14 mouse cellular contexts compared by ENCODE assay signal in the genomic region with DNA sequence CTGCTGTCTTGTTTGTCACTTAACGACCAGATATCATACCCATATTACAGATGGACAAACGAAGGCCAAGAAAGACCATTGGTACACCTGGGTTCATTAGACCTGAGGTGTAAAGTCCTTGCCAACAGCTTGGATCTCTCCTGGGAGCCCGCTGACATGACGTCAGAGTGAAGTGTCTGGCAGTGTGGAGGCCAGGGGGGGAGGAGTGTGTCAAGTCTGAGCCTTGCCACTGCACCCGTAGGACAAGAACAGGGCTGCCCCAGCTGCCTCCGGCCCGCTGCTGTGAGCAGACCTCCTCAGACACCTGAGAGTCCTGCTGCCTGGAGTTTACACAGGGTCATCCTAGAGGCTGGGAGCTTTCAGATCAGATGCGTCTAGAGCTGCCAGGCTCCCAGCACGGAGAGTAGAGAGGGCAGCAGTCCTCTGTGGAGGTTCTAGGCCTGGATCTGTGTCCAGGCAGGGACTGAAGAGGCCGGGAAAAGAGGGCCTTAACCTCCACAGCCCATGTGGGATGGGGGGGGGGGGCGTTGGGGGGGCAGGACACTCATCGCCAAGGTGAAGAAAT. TPM values are rescaled to one million over a fixed set of nuclear protein-coding genes. Genes with fewer than 3 reads are reported as not detected.
DNase-seq lines count a peak whose midpoint lies in the region; ATAC-seq and TF ChIP-seq lines count a peak whose summit lies in the region.
"Had no signal": no experiment of that assay in that cellular context is flagged by ENCODE, and none has a peak within 500 bp of the region (broad histone marks: within the 10 kb centered on the region; RNA-seq: fewer than 3 reads in every experiment).

No protein-coding gene starts in this region.

- H3K27me3 ChIP-seq in heart, embryonic 10.5 days (ENCODE audit: insufficient read depth, poor library complexity, severe bottlenecking): no peaks in the 10 kb centered on the region
- H3K27me3 ChIP-seq in intestine, embryonic 16.5 days (replicated peaks; ENCODE audit: control insufficient read depth, insufficient read depth, low read length): no peaks in the 10 kb centered on the region
- no peaks in the 10 kb centered on the region for H3K27me3 ChIP-seq in intestine, embryonic 15.5 days (replicated peaks)
- no peaks in the 10 kb centered on the region for H3K27me3 ChIP-seq in spleen, adult 2 months (ENCODE audit: control insufficient read depth, insufficient read depth, low read length)
- H3K27me3 ChIP-seq in limb, embryonic 12.5 days: no peaks in the 10 kb centered on the region; the same call in 1 of the 2 replicates
- H3K27me3 ChIP-seq in lung, postnatal 0 days (replicated peaks; ENCODE audit: insufficient read depth, low read length): no peaks in the 10 kb centered on the region
- H3K27me3 ChIP-seq: hindbrain, embryonic 15.5 days; liver, embryonic 15.5 days had no signal

- H3K27ac ChIP-seq in heart, embryonic 10.5 days: peak overlapping the region; percentile 67
- no peak overlapping the region for H3K27ac ChIP-seq in intestine, embryonic 16.5 days (ENCODE audit: low read length)
- no peak overlapping the region for H3K27ac ChIP-seq in intestine, embryonic 15.5 days
- peak overlapping the region; percentile 38; the same call in 1 of the 2 replicates for H3K27ac ChIP-seq in spleen, adult 2 months (ENCODE audit: insufficient read depth, low read length)
- no peak overlapping the region for H3K27ac ChIP-seq in limb, embryonic 12.5 days
- no peak overlapping the region for H3K27ac ChIP-seq in lung, postnatal 0 days (ENCODE audit: low read length)
- H3K27ac ChIP-seq: embryonic facial prominence, embryonic 12.5 days; hindbrain, embryonic 15.5 days had no signal

- no peak for DNase-seq in heart, embryonic 10.5 days (ENCODE audit: low spot score)
- no peak for DNase-seq in heart, postnatal 36 days
- no peak for DNase-seq in spleen, adult 2 months (ENCODE audit: low read depth in 1 of 2, low spot score in 2 of 2)
- no peak for DNase-seq in spleen, postnatal 14 days (ENCODE audit: low spot score in 2 of 2)
- DNase-seq in lung, postnatal 0 days (ENCODE audit: low spot score): no peak
- DNase-seq: cerebellum, adult 18-20 months; gastrocnemius, postnatal 36 days; kidney, postnatal 14 days had no signal

- TF ChIP-seq CTCF in spleen, adult 2 months (IDR thresholded peaks at IDR 0.05; ENCODE audit: extremely low read depth, insufficient read depth, insufficient read length, insufficient replicate concordance): no peak
- no peak for TF ChIP-seq CTCF in lung, postnatal 0 days (IDR thresholded peaks at IDR 0.05)

- H3K36me3 ChIP-seq in heart, embryonic 10.5 days: peaks cover 24% of the 10 kb centered on the region; the same call in 1 of the 2 replicates
- no peaks in the 10 kb centered on the region for H3K36me3 ChIP-seq in intestine, embryonic 16.5 days (ENCODE audit: control insufficient read depth, insufficient read depth, low read length)
- H3K36me3 ChIP-seq in intestine, embryonic 15.5 days: no peaks in the 10 kb centered on the region
- no peaks in the 10 kb centered on the region for H3K36me3 ChIP-seq in spleen, adult 2 months (ENCODE audit: control insufficient read depth, insufficient read depth, low read length)
- H3K36me3 ChIP-seq in limb, embryonic 12.5 days: no peaks in the 10 kb centered on the region
- H3K36me3 ChIP-seq in lung, postnatal 0 days (ENCODE audit: insufficient read depth, low read length): no peaks in the 10 kb centered on the region
- H3K36me3 ChIP-seq: embryonic facial prominence, embryonic 12.5 days; hindbrain, embryonic 15.5 days; liver, embryonic 15.5 days had no signal

- no peaks in the 10 kb centered on the region for H3K9me3 ChIP-seq in heart, embryonic 10.5 days
- H3K9me3 ChIP-seq in intestine, embryonic 16.5 days (ENCODE audit: control insufficient read depth, low read length): peaks cover 4% of the 10 kb centered on the region; the same call in 1 of the 2 replicates
- no peaks in the 10 kb centered on the region for H3K9me3 ChIP-seq in intestine, embryonic 15.5 days
- H3K9me3 ChIP-seq in limb, embryonic 12.5 days: no peaks in the 10 kb centered on the region
- no peaks in the 10 kb centered on the region for H3K9me3 ChIP-seq in lung, postnatal 0 days (ENCODE audit: low read length)
- H3K9me3 ChIP-seq: embryonic facial prominence, embryonic 12.5 days; hindbrain, embryonic 15.5 days; liver, embryonic 15.5 days had no signal

- no peak overlapping the region for H3K4me2 ChIP-seq in intestine, embryonic 16.5 days (ENCODE audit: low read depth, low read length)
- no peak overlapping the region for H3K4me2 ChIP-seq in intestine, embryonic 15.5 days (replicated peaks)
- no peak overlapping the region for H3K4me2 ChIP-seq in limb, embryonic 12.5 days
- H3K4me2 ChIP-seq in lung, postnatal 0 days (replicated peaks; ENCODE audit: low read depth, low read length): no peak overlapping the region
- H3K4me2 ChIP-seq: embryonic facial prominence, embryonic 12.5 days; hindbrain, embryonic 15.5 days had no signal

- 52% methylated on average over 12 of the region's 12 CpGs for WGBS in heart, embryonic 10.5 days
- 61% methylated on average over 11 of the region's 12 CpGs for WGBS in intestine, embryonic 16.5 days
- WGBS in intestine, embryonic 15.5 days: 58% methylated on average over 12 of the region's 12 CpGs
- WGBS in spleen, adult 2 months: 68% methylated on average over 12 of the region's 12 CpGs
- 69% methylated on average over 12 of the region's 12 CpGs for WGBS in limb, embryonic 12.5 days
- WGBS in lung, postnatal 0 days: 53% methylated on average over 12 of the region's 12 CpGs

- peaks cover 68% of the 10 kb centered on the region for H3K4me1 ChIP-seq in heart, embryonic 10.5 days
- H3K4me1 ChIP-seq in intestine, embryonic 16.5 days (ENCODE audit: control insufficient read depth, insufficient read depth, low read length): 0 out of 2 replicates have a peak, but pooled peaks cover 4% of the 10 kb centered on the region
- 0 out of 2 replicates have a peak, but pooled peaks cover 5% of the 10 kb centered on the region for H3K4me1 ChIP-seq in intestine, embryonic 15.5 days (replicated peaks)
- H3K4me1 ChIP-seq in spleen, adult 2 months (ENCODE audit: control insufficient read depth, insufficient read depth, insufficient read length): peaks cover 36% of the 10 kb centered on the region; the same call in 1 of the 2 replicates
- peaks cover 14% of the 10 kb centered on the region for H3K4me1 ChIP-seq in limb, embryonic 12.5 days (replicated peaks)
- H3K4me1 ChIP-seq in lung, postnatal 0 days (ENCODE audit: insufficient read depth, low read depth, low read length): no peaks in the 10 kb centered on the region

- TF ChIP-seq POLR2A in spleen, adult 2 months (IDR thresholded peaks at IDR 0.05; ENCODE audit: low read depth, low read length): no peak

- no peak overlapping the region for H3K9ac ChIP-seq in intestine, embryonic 16.5 days (ENCODE audit: low read depth, low read length)
- H3K9ac ChIP-seq in intestine, embryonic 15.5 days: no peak overlapping the region
- 0 out of 2 replicates have a peak overlapping the region, but pooled peaks have one; percentile 37 for H3K9ac ChIP-seq in limb, embryonic 12.5 days (replicated peaks)
- H3K9ac ChIP-seq in lung, postnatal 0 days (replicated peaks; ENCODE audit: low read depth): no peak overlapping the region
- H3K9ac ChIP-seq: embryonic facial prominence, embryonic 12.5 days; hindbrain, embryonic 15.5 days; liver, embryonic 15.5 days had no signal

- intact Hi-C loops in heart, postnatal 36 days (cut with DNase I): no loop called here

- no peak for TF ChIP-seq EP300 in lung, postnatal 0 days (IDR thresholded peaks at IDR 0.05)

- 0 out of 2 replicates have a peak, but pooled peaks have one; percentile 25 for ATAC-seq in intestine, embryonic 16.5 days
- no peak for ATAC-seq in intestine, embryonic 15.5 days
- ATAC-seq in limb, embryonic 12.5 days (ENCODE audit: insufficient number of reproducible peaks, insufficient read depth, low FRiP score, low TSS enrichment, low read depth): no peak
- no peak for ATAC-seq in lung, postnatal 0 days

- no peak overlapping the region for H3K4me3 ChIP-seq in heart, embryonic 10.5 days
- H3K4me3 ChIP-seq in intestine, embryonic 16.5 days (ENCODE audit: low read length): no peak overlapping the region
- no peak overlapping the region for H3K4me3 ChIP-seq in intestine, embryonic 15.5 days (replicated peaks)
- H3K4me3 ChIP-seq in spleen, adult 2 months (ENCODE audit: extremely low read depth, insufficient read depth, insufficient read length): no peak overlapping the region
- no peak overlapping the region for H3K4me3 ChIP-seq in limb, embryonic 12.5 days (replicated peaks)
- H3K4me3 ChIP-seq in lung, postnatal 0 days (ENCODE audit: low read depth, low read length): no peak overlapping the region
- H3K4me3 ChIP-seq: embryonic facial prominence, embryonic 12.5 days; hindbrain, embryonic 15.5 days; liver, embryonic 15.5 days had no signal

RNA-seq across cellular contexts. Expression of a gene that starts 12.9 kb away (rescaled TPM):
- 0.11 and 0.18 TPM in 2 replicates for polyA plus RNA-seq in heart, embryonic 10.5 days (2016; fragmentation: Nextera tagmentation; extraction: Ambion mirVana)
- total RNA-seq in heart, postnatal 36 days (2021): 1 to 10 TPM; 1.3 to 2.2 TPM
- 0.09 and 0.22 TPM in 2 replicates for polyA plus RNA-seq in intestine, embryonic 16.5 days (2015; fragmentation: Nextera tagmentation; extraction: Ambion mirVana)
- 0.09 and 0.21 TPM in 2 replicates for polyA plus RNA-seq in intestine, embryonic 15.5 days (2015; fragmentation: Nextera tagmentation; extraction: Ambion mirVana)
- polyA plus RNA-seq in spleen, adult 2 months (2012; rRNA removed): 3.0 and 4.1 TPM in 2 replicates
- polyA plus RNA-seq in limb, embryonic 12.5 days (2016; fragmentation: Nextera tagmentation; extraction: Ambion mirVana): 0.14 and 0.23 TPM in 2 replicates
- 2.1 and 2.9 TPM in 2 replicates for polyA plus RNA-seq in lung, postnatal 0 days (2015; fragmentation: Nextera tagmentation; extraction: Ambion mirVana)

RNA-seq across cellular contexts. Expression of a gene that starts 23.7 kb away (rescaled TPM):
- 10.2 and 13.4 TPM in 2 replicates for polyA plus RNA-seq in heart, embryonic 10.5 days (2016; fragmentation: Nextera tagmentation; extraction: Ambion mirVana)
- 10 to 100 TPM; 25.4 to 27.4 TPM for total RNA-seq in heart, postnatal 36 days (2021)
- polyA plus RNA-seq in intestine, embryonic 16.5 days (2015; fragmentation: Nextera tagmentation; extraction: Ambion mirVana): 7.9 and 8.5 TPM in 2 replicates
- 6.9 and 7.8 TPM in 2 replicates for polyA plus RNA-seq in intestine, embryonic 15.5 days (2015; fragmentation: Nextera tagmentation; extraction: Ambion mirVana)
- polyA plus RNA-seq in spleen, adult 2 months (2012; rRNA removed): 28.8 and 33.6 TPM in 2 replicates
- polyA plus RNA-seq in limb, embryonic 12.5 days (2016; fragmentation: Nextera tagmentation; extraction: Ambion mirVana): 10.1 and 11.1 TPM in 2 replicates
- 18.7 and 25.5 TPM in 2 replicates for polyA plus RNA-seq in lung, postnatal 0 days (2015; fragmentation: Nextera tagmentation; extraction: Ambion mirVana)

RNA-seq across cellular contexts. Expression of a gene that starts 34.3 kb away (rescaled TPM):
- 32.1 and 41.1 TPM in 2 replicates for polyA plus RNA-seq in heart, embryonic 10.5 days (2016; fragmentation: Nextera tagmentation; extraction: Ambion mirVana)
- 10 to 100 TPM; 73.3 to 84.1 TPM for total RNA-seq in heart, postnatal 36 days (2021)
- 25.4 and 26.9 TPM in 2 replicates for polyA plus RNA-seq in intestine, embryonic 16.5 days (2015; fragmentation: Nextera tagmentation; extraction: Ambion mirVana)
- 23.9 and 25.1 TPM in 2 replicates for polyA plus RNA-seq in intestine, embryonic 15.5 days (2015; fragmentation: Nextera tagmentation; extraction: Ambion mirVana)
- 94.0 and 117 TPM in 2 replicates for polyA plus RNA-seq in spleen, adult 2 months (2012; rRNA removed)
- 34.2 and 36.6 TPM in 2 replicates for polyA plus RNA-seq in limb, embryonic 12.5 days (2016; fragmentation: Nextera tagmentation; extraction: Ambion mirVana)
- polyA plus RNA-seq in lung, postnatal 0 days (2015; fragmentation: Nextera tagmentation; extraction: Ambion mirVana): 69.5 and 75.7 TPM in 2 replicates

RNA-seq across cellular contexts. Expression of a gene that starts 38.4 kb away (rescaled TPM):
- polyA plus RNA-seq in heart, embryonic 10.5 days (2016; fragmentation: Nextera tagmentation; extraction: Ambion mirVana): 24.0 and 27.1 TPM in 2 replicates
- total RNA-seq in heart, postnatal 36 days (2021): 10 to 100 TPM; 13.1 to 15.7 TPM
- 17.5 and 18.8 TPM in 2 replicates for polyA plus RNA-seq in intestine, embryonic 16.5 days (2015; fragmentation: Nextera tagmentation; extraction: Ambion mirVana)
- polyA plus RNA-seq in intestine, embryonic 15.5 days (2015; fragmentation: Nextera tagmentation; extraction: Ambion mirVana): 19.8 and 24.0 TPM in 2 replicates
- 2.0 and 2.1 TPM in 2 replicates for polyA plus RNA-seq in spleen, adult 2 months (2012; rRNA removed)
- polyA plus RNA-seq in limb, embryonic 12.5 days (2016; fragmentation: Nextera tagmentation; extraction: Ambion mirVana): 39.4 and 40.4 TPM in 2 replicates
- polyA plus RNA-seq in lung, postnatal 0 days (2015; fragmentation: Nextera tagmentation; extraction: Ambion mirVana): 14.3 and 15.5 TPM in 2 replicates

Comparison
In these comparisons a context has a peak if more than half of its experiments do, and no peak if none do; other contexts are left out.
1. H3K27ac ChIP-seq: peak in heart, embryonic 10.5 days (single experiment) and spleen, adult 2 months (single experiment); none in intestine, embryonic 16.5 days (single experiment), intestine, embryonic 15.5 days (single experiment), limb, embryonic 12.5 days (single experiment) and lung, postnatal 0 days (single experiment).